Mouse (Mus musculus): ENCODE results near the gene Immp2l.

Immp2l gene

DNA sequence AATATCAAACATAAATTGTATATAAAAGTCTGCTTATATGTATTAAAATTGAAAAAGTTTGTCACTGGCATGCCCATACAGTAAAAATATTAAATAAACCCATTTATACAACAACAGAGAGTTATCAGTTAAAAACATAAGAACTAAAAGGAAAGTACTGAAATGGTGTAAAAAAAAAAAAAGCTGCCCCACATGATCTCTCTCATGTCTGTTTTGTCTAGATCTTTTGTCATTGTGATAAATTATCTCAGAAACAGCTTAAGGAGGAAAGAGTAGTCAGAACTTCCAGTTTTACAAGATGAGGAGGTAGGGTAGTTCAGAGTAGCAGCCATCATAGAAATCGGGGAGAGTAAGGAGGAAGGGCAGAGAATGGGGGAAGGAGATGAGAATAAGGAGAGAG, 298.1 kb downstream of the Immp2l start:
- DNase-seq, result no peak

DNA sequence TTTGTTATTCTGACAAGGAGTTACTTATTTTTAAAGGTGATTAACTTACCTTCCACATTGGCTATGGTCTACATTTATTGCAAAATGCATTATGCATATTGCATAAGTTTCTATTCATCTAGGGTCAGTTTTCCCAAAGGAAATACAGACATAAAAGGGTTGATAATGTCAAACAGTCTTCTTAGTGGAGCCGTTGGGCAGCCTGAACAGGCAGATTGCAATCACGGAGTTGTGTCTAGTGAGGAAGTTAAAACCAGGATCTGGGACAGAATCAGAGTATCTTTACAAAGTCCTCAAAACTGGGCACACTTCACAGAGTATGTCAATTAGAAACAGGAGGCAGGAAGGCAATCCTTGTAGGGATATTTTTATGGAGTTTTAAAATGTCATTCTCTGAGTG, 300.5 kb downstream of the Immp2l start:
- no peak for DNase-seq

DNA sequence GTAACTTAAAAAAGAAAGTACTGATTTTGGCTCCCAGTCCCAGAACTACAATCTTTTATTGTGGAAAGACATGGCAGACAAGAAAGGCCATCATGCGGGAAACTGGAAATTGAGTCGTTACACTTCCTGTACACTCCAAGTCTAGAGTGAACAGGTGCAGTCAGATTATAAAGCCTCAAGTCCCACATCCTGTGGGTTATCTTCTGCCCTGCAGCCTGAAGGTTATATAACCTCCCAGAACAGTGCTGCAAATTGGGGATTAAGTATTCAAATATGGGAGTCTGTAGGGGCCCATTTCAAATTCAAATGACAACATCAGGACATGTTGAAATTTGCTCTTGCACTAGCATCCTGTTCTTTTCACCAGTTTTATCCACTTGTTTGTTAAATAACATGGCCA, 301.9 kb downstream of the Immp2l start:
- DNase-seq, result no peak

DNA sequence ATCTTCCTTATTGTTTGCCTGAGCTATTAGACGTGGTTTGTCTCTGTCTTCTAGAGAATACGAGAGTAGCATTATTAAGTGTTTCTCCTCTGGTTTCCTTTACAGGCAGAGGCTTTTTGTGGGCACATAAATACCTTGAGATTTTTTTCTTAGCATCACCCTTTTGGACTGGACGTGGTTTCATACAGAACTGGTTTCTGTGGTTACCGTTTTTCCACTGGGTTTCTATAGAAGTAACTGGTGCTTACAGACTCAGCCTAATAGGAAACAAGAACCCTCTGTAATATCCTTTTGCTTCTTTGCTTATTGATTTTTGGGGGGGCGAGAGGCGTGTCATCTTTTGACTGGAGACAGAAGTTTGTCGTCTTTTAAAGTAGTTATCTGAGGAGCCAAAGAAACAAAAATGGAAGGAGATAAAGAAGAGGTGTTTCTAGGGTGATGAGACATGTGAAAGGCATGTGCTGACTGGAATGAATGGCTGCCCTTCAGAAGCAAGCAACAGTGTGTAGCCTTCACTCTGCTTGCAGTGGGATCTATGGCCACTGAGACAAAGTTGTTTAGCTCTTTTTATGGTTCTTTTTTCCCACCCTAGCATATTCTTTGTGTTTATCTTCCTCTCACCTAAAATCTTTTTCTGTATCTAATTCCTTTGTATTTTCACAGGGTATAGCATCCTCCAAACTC, 307.2 kb downstream of the Immp2l start:
- no peak for DNase-seq

- no peak for DNase-seq
Measured at GRCm38 (mm10) chr12:41345621-41346020, 321.7 kb downstream of the Immp2l start.

GRCm38 (mm10) chr12:41347494-41347893, 323.6 kb downstream of the Immp2l start:
- DNase-seq, result no peak

DNA sequence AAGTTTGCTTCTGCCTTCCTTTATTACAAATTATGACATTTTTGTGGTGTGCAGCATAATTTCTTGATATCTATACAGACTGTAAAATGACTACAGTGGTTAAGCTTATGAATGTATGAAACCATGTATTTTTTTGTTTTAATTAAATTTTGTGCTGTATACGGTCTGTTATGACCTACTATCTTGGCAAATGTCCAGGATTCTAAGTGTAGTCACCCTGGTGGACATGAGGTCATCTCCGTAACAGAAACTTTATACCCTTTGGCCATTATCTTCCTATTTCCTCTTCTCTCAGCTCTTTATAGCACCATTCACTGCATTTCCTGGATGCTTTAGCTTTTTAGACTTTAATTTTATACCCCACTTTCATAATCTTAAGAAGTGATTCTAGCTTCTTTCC, 325.5 kb downstream of the Immp2l start:
- no peak for DNase-seq

- no peak for DNase-seq
Measured at GRCm38 (mm10) chr12:41349814-41350213, 325.9 kb downstream of the Immp2l start.

DNA sequence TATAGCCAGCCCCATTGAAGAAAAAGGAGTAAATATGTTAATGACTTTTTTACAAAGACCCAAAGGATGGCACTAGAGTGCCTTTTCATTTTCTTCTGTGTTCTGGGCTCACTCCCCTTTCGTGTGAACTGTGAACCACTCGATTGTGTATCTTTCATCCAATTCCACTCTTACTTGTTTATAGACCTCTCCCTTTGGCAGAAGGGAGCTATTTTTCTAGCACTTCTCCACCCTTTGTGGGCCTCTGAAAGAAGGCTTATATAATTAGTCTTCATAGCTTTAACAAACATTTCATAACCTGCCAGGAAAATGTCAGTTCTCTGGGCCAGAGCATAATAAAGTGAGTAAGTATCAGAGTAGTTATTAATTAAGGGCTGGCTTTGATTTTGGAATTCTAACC, 327.4 kb downstream of the Immp2l start:
- no peak for DNase-seq

DNA sequence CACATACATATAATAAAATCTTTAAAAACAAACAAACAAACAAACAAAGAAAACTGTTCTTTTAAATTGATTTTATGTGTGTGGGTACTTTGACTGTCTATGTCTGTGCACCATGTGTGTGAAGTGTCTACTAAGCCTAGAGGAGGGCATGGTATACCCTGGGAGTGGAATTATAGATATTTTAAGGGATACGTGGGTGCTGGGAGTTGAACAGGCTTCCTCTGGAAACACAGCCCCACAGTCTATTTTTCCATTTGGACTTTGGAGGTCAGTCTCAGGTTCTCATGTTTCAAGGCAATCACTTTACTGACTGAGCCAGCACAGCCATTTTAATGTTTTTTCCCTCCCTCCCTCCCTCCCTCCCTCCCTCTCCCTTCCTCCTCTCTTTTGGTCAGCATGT, 331.0 kb downstream of the Immp2l start:
- DNase-seq, result no peak

DNA sequence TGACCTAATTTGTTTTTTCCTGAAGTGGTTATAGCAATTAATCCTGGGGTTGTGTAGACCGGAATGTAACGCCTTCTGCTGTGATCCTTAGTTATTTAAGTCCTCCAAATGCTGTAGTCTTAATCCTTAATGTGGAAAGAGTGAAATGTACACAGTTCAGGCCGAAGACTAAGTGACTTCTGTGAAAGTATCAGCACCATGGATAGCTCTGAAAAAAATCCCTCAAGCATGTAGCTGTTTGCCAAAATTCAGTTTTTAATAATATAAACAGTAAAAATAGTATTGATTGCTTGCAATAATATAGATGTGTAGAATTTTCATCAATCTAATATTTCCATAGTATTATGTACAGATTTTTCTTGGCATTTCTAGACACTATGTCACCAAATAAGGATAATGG, 332.1 kb downstream of the Immp2l start:
- DNase-seq, result no peak

DNA sequence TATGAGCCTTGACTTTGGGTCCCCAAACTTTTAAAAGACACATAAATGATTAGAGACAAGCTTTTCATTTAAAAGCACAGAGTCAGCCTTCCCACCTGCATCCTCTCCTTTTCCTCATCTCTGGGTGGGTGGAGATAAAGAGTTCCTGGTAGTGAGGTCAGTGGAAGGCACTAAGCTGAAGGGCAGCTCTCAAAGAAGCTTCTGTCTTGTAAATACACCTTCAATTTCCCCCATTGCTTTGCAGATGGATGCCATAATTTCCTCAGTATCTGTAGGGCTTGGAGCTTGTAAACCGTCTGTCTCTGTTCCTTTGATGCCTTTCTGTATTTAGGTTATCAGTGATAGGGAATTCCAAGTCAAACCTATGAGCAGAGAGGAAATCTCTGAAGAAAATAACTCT, 362.8 kb downstream of the Immp2l start:
- DNase-seq, result no peak

DNA sequence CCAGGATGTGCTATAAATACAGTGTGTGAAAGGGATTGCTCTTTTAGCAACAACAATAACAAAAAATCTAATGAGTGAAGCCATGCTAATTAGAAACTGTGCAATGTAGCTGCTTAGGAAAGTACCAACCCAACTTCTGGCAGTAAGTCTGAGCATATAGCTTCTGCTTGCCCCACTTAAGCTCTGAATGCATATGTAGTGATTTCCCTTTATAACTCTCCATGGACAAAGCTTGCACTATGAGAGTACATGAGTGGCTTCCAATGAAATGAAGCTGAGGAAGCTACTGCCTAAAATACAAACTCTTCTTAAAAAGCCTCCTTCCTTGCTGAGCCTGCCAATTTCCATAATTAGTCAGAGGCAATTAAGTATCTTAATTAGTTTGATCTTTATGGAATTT, 370.3 kb downstream of the Immp2l start:
- DNase-seq, result no peak

DNA sequence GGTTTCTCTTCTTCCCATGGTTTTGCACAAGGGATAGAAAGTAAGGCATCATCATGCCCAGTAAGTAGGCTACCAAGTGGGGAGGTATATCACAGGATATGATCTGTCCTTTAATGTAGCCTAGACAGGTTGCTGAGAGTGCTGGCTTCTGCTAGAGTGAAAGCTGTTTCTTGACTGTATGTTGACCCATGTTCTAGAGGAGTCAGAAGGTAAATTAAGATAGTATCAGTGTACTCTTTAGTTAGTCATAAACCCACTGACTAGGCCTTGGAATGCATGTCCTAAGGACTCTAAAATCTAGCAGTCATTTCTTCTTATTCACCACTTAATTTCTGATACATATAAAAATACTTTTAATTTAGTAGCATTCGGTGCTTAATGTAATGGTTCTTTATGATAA, 377.2 kb downstream of the Immp2l start:
- DNase-seq, result no peak

DNA sequence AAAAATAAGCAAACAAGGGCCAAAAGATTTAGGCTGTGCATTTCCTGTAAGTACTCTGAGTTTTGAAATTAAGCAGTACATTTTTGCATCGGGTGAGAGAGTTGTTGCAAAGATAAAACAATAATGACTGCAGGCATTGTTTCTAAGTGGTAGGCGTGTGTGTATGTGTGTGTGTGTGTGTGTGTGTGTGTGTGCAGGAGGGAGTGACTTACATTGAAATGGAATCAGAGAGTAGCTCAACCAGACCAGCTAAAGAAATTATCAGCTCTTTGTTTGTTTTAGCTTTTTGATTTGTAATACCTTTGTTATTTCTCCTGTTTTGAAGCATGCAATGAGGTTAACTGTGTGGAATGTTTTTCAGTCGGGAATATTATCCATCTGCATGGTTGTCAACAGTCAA, 378.0 kb downstream of the Immp2l start:
- DNase-seq, result no peak

DNA sequence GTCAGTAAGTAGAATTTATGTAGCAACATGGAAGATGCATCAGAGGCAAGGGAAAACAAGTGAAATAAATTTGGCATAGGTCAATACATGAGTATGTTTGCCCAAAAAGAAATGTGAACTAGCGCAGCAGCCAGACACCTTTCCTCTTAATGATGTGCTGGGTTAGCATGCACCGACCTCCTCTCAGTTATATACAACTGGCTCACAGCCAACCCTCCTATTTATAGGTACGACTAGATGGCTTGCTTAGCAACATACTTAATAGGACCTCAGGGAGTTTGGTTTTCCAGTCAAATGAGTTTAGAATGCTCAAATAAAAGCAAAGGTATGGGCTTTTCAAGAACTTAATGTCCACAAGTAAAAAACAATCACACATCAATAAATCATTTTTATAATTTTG, 385.5 kb downstream of the Immp2l start:
- no peak for DNase-seq

- no peak for DNase-seq
Measured at GRCm38 (mm10) chr12:41416635-41417034, 392.7 kb downstream of the Immp2l start.

GRCm38 (mm10) chr12:41417099-41417498, 393.2 kb downstream of the Immp2l start:
- DNase-seq, result no peak

- DNase-seq, result no peak
Measured at GRCm38 (mm10) chr12:41417961-41418360, 394.1 kb downstream of the Immp2l start.

- no peak for DNase-seq
Measured at GRCm38 (mm10) chr12:41425101-41425679, 401.3 kb downstream of the Immp2l start.

GRCm38 (mm10) chr12:41427464-41427863, 403.6 kb downstream of the Immp2l start:
- DNase-seq, result no peak

- no peak for DNase-seq
Measured at GRCm38 (mm10) chr12:41428806-41429205, 404.9 kb downstream of the Immp2l start.

GRCm38 (mm10) chr12:41436206-41436985, 412.5 kb downstream of the Immp2l start:
- DNase-seq, result no peak

DNA sequence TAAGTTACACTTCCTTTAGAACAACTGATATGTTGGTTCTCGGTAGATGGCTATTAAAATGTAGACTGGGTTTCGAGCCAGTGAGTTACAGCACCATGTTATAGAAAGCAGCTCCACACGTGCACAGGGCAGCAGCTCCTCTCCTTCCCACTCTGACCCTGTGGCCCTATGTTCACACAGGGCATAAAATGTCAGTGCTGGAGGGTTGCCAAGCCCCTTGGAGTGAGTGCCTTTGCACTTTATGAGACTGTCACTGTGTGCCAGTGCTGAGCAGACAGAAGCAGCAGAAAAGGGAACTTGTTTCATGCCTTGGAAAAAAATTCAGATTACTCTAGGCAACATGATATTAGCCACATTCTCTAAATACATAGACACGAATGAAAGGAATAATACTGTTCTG, 414.6 kb downstream of the Immp2l start:
- DNase-seq, result no peak

Data from B cell, adult 2 months (primary cell).